ENCODE assay signal across 27 mouse cellular contexts in the genomic region with DNA sequence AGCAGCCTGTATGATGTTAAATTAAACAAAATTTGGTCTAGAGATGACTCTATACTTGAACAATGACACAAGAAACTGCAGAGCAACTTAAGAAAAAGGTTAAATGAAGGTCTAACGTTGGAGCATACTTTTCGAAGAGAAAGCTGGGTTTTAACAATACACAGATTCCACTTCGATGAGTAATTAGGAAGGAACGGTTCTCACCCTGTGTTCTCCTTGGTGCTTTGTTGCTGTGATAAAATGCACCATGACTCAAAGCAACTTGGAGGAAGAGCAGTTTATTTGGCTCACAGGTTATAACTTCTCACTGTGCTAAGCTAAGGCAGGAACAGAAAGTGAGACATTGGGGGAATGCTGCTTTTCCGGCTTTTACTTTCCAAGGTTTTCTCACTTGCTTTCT. TPM values are rescaled to one million over a fixed set of nuclear protein-coding genes. Genes with fewer than 3 reads are reported as not detected.
A peak's percentile ranks its signal among the peaks of the same experiment; 100 is the strongest.
DNase-seq lines count a peak whose midpoint lies in the region; ATAC-seq and TF ChIP-seq lines count a peak whose summit lies in the region.
"Had no signal": no experiment of that assay in that cellular context is flagged by ENCODE, and none has a peak within 500 bp of the region (broad histone marks: within the 10 kb centered on the region; RNA-seq: fewer than 3 reads in every experiment).

No protein-coding gene starts in this region.

- ATAC-seq in Patski: peak; percentile 63
- no peak for ATAC-seq in megakaryocyte-erythroid progenitor cell, adult 5-6 weeks (replicated peaks; ENCODE audit: low FRiP score, low TSS enrichment, poor library complexity, severe bottlenecking)
- no peak for ATAC-seq in forebrain, postnatal 0 days
- ATAC-seq in midbrain, embryonic 14.5 days (ENCODE audit: low FRiP score, low TSS enrichment): no peak
- ATAC-seq: activated CD4-positive, CD25-positive, alpha-beta regulatory T cell, adult 4 months; CD4-positive, CD25-positive, alpha-beta regulatory T cell, adult 4 months; forebrain, embryonic 13.5 days; forebrain, embryonic 15.5 days had no signal

- DNase-seq in 3134 (ENCODE audit: extremely low read depth, insufficient read length, low spot score) (peak; percentile 14), Patski (ENCODE audit: low read depth, low spot score) (no peak)
- peak; percentile 69 for DNase-seq in Muller cell, postnatal 12 days (ENCODE audit: inconsistent ontology term)
- DNase-seq in forebrain, postnatal 0 days: no peak
- no peak for DNase-seq in midbrain, embryonic 14.5 days
- no peak for DNase-seq in embryo, embryonic 10 days (ENCODE audit: low spot score)
- DNase-seq: adrenal gland, adult 8-10 months; adrenal gland, postnatal 14 days; adrenal gland, postnatal 36 days; B cell, adult 2 months; cerebellum, adult 11-12 months; cerebellum, adult 2 months; cerebellum, adult 9-10 months; cerebellum, postnatal 10 days; cerebellum, postnatal 25 days; embryo, embryonic 11 days had no signal

- no peak overlapping the region for H3K4me2 ChIP-seq in forebrain, postnatal 0 days (ENCODE audit: low read depth)
- no peak overlapping the region for H3K4me2 ChIP-seq in midbrain, embryonic 14.5 days (ENCODE audit: low read length)
- H3K4me2 ChIP-seq: embryonic facial prominence, embryonic 13.5 days; embryonic facial prominence, embryonic 15.5 days; forebrain, embryonic 13.5 days; forebrain, embryonic 15.5 days had no signal

- peaks cover 5% of the 10 kb centered on the region for H3K27me3 ChIP-seq in Patski
- H3K27me3 ChIP-seq in forebrain, postnatal 0 days (ENCODE audit: insufficient read depth, low read length): no peaks in the 10 kb centered on the region
- no peaks in the 10 kb centered on the region for H3K27me3 ChIP-seq in midbrain, embryonic 14.5 days (ENCODE audit: control insufficient read depth, insufficient read depth, low read length)
- H3K27me3 ChIP-seq: CH12.LX; forebrain, embryonic 13.5 days; forebrain, embryonic 15.5 days had no signal

- peak overlapping the region; percentile 65 for H3K27ac ChIP-seq in embryonic fibroblast, embryonic 13.5 days (ENCODE audit: insufficient read depth, low read length)
- no peak overlapping the region for H3K27ac ChIP-seq in forebrain, postnatal 0 days (ENCODE audit: low read depth, low read length)
- H3K27ac ChIP-seq in midbrain, embryonic 14.5 days (replicated peaks; ENCODE audit: low read depth, low read length): no peak overlapping the region
- H3K27ac ChIP-seq: embryonic facial prominence, embryonic 13.5 days; embryonic facial prominence, embryonic 15.5 days; forebrain, embryonic 13.5 days; forebrain, embryonic 15.5 days had no signal

- no peak overlapping the region for H3K9ac ChIP-seq in forebrain, postnatal 0 days
- no peak overlapping the region for H3K9ac ChIP-seq in midbrain, embryonic 14.5 days (replicated peaks; ENCODE audit: low read length)
- H3K9ac ChIP-seq: embryonic facial prominence, embryonic 13.5 days; embryonic facial prominence, embryonic 15.5 days; forebrain, embryonic 13.5 days; forebrain, embryonic 15.5 days had no signal

- H3K4me1 ChIP-seq in embryonic fibroblast, embryonic 13.5 days (ENCODE audit: control insufficient read depth, insufficient read depth, low read length): 0 out of 2 replicates have a peak, but pooled peaks cover 3% of the 10 kb centered on the region
- H3K4me1 ChIP-seq in forebrain, postnatal 0 days (ENCODE audit: insufficient read depth): no peaks in the 10 kb centered on the region; the same call in 1 of the 2 replicates
- 0 out of 2 replicates have a peak, but pooled peaks cover 11% of the 10 kb centered on the region for H3K4me1 ChIP-seq in midbrain, embryonic 14.5 days (ENCODE audit: control insufficient read depth, insufficient read depth, low read length)

- POLR2A ChIA-PET in Patski (lab: Charles Lee): interaction anchor here (0.6 to 1.3 kb wide), 2 partner anchors 15 to 20 kb away, joined by 3 read pairs; no protein-coding TSS in a partner anchor

- TF ChIP-seq POLR2A in embryonic fibroblast, embryonic 13.5 days (IDR thresholded peaks at IDR 0.05; ENCODE audit: low read depth, low read length): no peak

- 77% methylated on average over 5 of the region's 5 CpGs for WGBS in forebrain, postnatal 0 days
- WGBS in midbrain, embryonic 14.5 days: 83% methylated on average over 5 of the region's 5 CpGs

- H3K36me3 ChIP-seq in forebrain, postnatal 0 days (ENCODE audit: insufficient read depth): no peaks in the 10 kb centered on the region
- peaks cover 3% of the 10 kb centered on the region; the same call in 1 of the 2 replicates for H3K36me3 ChIP-seq in midbrain, embryonic 14.5 days (ENCODE audit: control insufficient read depth, insufficient read depth, low read length)
- H3K36me3 ChIP-seq: embryonic facial prominence, embryonic 15.5 days had no signal

- no peak overlapping the region for H3K4me3 ChIP-seq in embryonic fibroblast, embryonic 13.5 days (ENCODE audit: insufficient read depth, low read length)
- H3K4me3 ChIP-seq in forebrain, postnatal 0 days (ENCODE audit: low read depth, low read length): no peak overlapping the region
- H3K4me3 ChIP-seq in midbrain, embryonic 14.5 days (replicated peaks; ENCODE audit: low read depth, low read length): no peak overlapping the region
- H3K4me3 ChIP-seq: embryonic facial prominence, embryonic 13.5 days; embryonic facial prominence, embryonic 15.5 days; forebrain, embryonic 13.5 days; forebrain, embryonic 15.5 days had no signal

- in situ Hi-C loops in Patski (cut with MboI; ENCODE audit: low pct_unique_long_range_greater_than_20kb): no loop called here

- no peaks in the 10 kb centered on the region for H3K9me3 ChIP-seq in forebrain, postnatal 0 days (ENCODE audit: low read length)
- H3K9me3 ChIP-seq in midbrain, embryonic 14.5 days (ENCODE audit: control insufficient read depth, low read length): no peaks in the 10 kb centered on the region
- H3K9me3 ChIP-seq: embryonic facial prominence, embryonic 13.5 days; embryonic facial prominence, embryonic 15.5 days; forebrain, embryonic 13.5 days; forebrain, embryonic 15.5 days; G1E had no signal

- no peak for TF ChIP-seq CTCF in Patski (IDR thresholded peaks at IDR 0.05)
- no peak for TF ChIP-seq CTCF in embryonic fibroblast, embryonic 13.5 days (IDR thresholded peaks at IDR 0.05; ENCODE audit: borderline replicate concordance, insufficient read depth, low read length)
- no peak for TF ChIP-seq CTCF in forebrain, postnatal 0 days (IDR thresholded peaks at IDR 0.05; ENCODE audit: low read depth)

- CTCF ChIA-PET in Patski (lab: Charles Lee): interaction anchor here (1.3 to 3.1 kb wide), 2 partner anchors 18 to 30 kb away, joined by 4 to 11 read pairs; no protein-coding TSS in a partner anchor

RNA-seq across cellular contexts. Expression of a gene that starts 2.3 kb away (rescaled TPM):
- polyA plus RNA-seq in Patski (2021): 454 TPM
- polyA plus RNA-seq in embryonic fibroblast, embryonic 13.5 days (2011; ENCODE audit: insufficient read length, low read depth, missing spikeins): 197 and 203 TPM in 2 replicates
- 180 and 219 TPM in 2 replicates for total RNA-seq in megakaryocyte-erythroid progenitor cell, adult 5-6 weeks (2014; fragmentation: Nextera tagmentation)
- 163 and 216 TPM in 2 replicates for total RNA-seq in megakaryocyte-erythroid progenitor cell, adult 5-6 weeks (2017)
- 219 and 271 TPM in 2 replicates for total RNA-seq in forebrain, postnatal 0 days (2014; rRNA removed)
- 782 and 828 TPM in 2 replicates for polyA plus RNA-seq in forebrain, postnatal 0 days (2015; fragmentation: Nextera tagmentation; extraction: Ambion mirVana)
- 670 and 741 TPM in 2 replicates for polyA plus RNA-seq in midbrain, embryonic 14.5 days (2014; fragmentation: Nextera tagmentation; extraction: Ambion mirVana)

RNA-seq across cellular contexts. Expression of a gene that starts 22.8 kb away (rescaled TPM):
- polyA plus RNA-seq in Patski (2021): 401 TPM
- polyA plus RNA-seq in embryonic fibroblast, embryonic 13.5 days (2011; ENCODE audit: insufficient read length, low read depth, missing spikeins): 254 and 302 TPM in 2 replicates
- 86.2 and 117 TPM in 2 replicates for total RNA-seq in megakaryocyte-erythroid progenitor cell, adult 5-6 weeks (2014; fragmentation: Nextera tagmentation)
- total RNA-seq in megakaryocyte-erythroid progenitor cell, adult 5-6 weeks (2017): 259 and 379 TPM in 2 replicates
- total RNA-seq in forebrain, postnatal 0 days (2014; rRNA removed): 182 and 203 TPM in 2 replicates
- polyA plus RNA-seq in forebrain, postnatal 0 days (2015; fragmentation: Nextera tagmentation; extraction: Ambion mirVana): 263 and 323 TPM in 2 replicates
- 319 and 320 TPM in 2 replicates for polyA plus RNA-seq in midbrain, embryonic 14.5 days (2014; fragmentation: Nextera tagmentation; extraction: Ambion mirVana)

RNA-seq across cellular contexts. Expression of a gene that starts 52.4 kb away (rescaled TPM):
- polyA plus RNA-seq in Patski (2021): 0.86 TPM
- 1.8 TPM in 1 of 2 replicates, not detected in the other for polyA plus RNA-seq in embryonic fibroblast, embryonic 13.5 days (2011; ENCODE audit: insufficient read length, low read depth, missing spikeins)
- total RNA-seq in megakaryocyte-erythroid progenitor cell, adult 5-6 weeks (2014; fragmentation: Nextera tagmentation): not detected in 2 replicates
- 7.1 TPM in 1 of 2 replicates, not detected in the other for total RNA-seq in megakaryocyte-erythroid progenitor cell, adult 5-6 weeks (2017)
- 105 and 106 TPM in 2 replicates for total RNA-seq in forebrain, postnatal 0 days (2014; rRNA removed)
- polyA plus RNA-seq in forebrain, postnatal 0 days (2015; fragmentation: Nextera tagmentation; extraction: Ambion mirVana): 288 and 297 TPM in 2 replicates
- 195 and 260 TPM in 2 replicates for polyA plus RNA-seq in midbrain, embryonic 14.5 days (2014; fragmentation: Nextera tagmentation; extraction: Ambion mirVana)
- total RNA-seq: CH12.LX had no signal
- polyA plus RNA-seq: activated CD4-positive, CD25-positive, alpha-beta regulatory T cell, adult 4 months; CD4-positive, CD25-positive, alpha-beta regulatory T cell, adult 4 months had no signal

RNA-seq across cellular contexts. Expression of a gene that starts 53.1 kb away (rescaled TPM):
- not detected for polyA plus RNA-seq in Patski (2021)
- polyA plus RNA-seq in embryonic fibroblast, embryonic 13.5 days (2011; ENCODE audit: insufficient read length, low read depth, missing spikeins): not detected in 2 replicates
- total RNA-seq in megakaryocyte-erythroid progenitor cell, adult 5-6 weeks (2014; fragmentation: Nextera tagmentation): not detected in 2 replicates
- total RNA-seq in megakaryocyte-erythroid progenitor cell, adult 5-6 weeks (2017): not detected in 2 replicates
- 3.0 and 4.4 TPM in 2 replicates for total RNA-seq in forebrain, postnatal 0 days (2014; rRNA removed)
- polyA plus RNA-seq in forebrain, postnatal 0 days (2015; fragmentation: Nextera tagmentation; extraction: Ambion mirVana): 4.6 and 4.9 TPM in 2 replicates
- polyA plus RNA-seq in midbrain, embryonic 14.5 days (2014; fragmentation: Nextera tagmentation; extraction: Ambion mirVana): 1.8 and 1.9 TPM in 2 replicates
- total RNA-seq: adrenal gland, adult 18-20 months; adrenal gland, adult 8-10 months; adrenal gland, postnatal 14 days; adrenal gland, postnatal 36 days; CH12.LX; G1E had no signal
- polyA plus RNA-seq: activated CD4-positive, CD25-positive, alpha-beta regulatory T cell, adult 4 months; CD4-positive, CD25-positive, alpha-beta regulatory T cell, adult 4 months; G1E had no signal

Comparison
In these comparisons a context has a peak if more than half of its experiments do, and no peak if none do; other contexts are left out.
1. DNase-seq: peak in 3134 (single experiment) and Muller cell, postnatal 12 days (single experiment); none in Patski (single experiment), forebrain, postnatal 0 days (single experiment), midbrain, embryonic 14.5 days (single experiment) and embryo, embryonic 10 days (single experiment).
2. RNA of a gene that starts 52.4 kb away (polyA plus RNA-seq): 288 to 297 TPM in forebrain, postnatal 0 days and 195 to 260 TPM in midbrain, embryonic 14.5 days; 1.8 TPM in embryonic fibroblast, embryonic 13.5 days and 0.86 TPM in Patski (single experiment); every median in the first group is over 10 times any median in the second.